Mouse (Mus musculus) bone marrow macrophage, adult 2 months (primary cell): ENCODE measurements at regions not wholly inside any gene's neighbourhood (a gene's known extent, or its start where the extent isn't known, plus 50 kb on each side); places are given as distances from the start of the nearest gene placed in this dataset.

Experiments
- H3K27ac ChIP-seq: 2 replicates; pipeline ENCODE4 v1.5.1; 2012; ENCODE audit warnings: low read depth, low read length; ENCODE audit not compliant: insufficient read depth
- H3K4me1 ChIP-seq: 2 replicates; pipeline ENCODE4 v1.6.1; 2012; ENCODE audit warnings: low read length; ENCODE audit not compliant: control insufficient read depth, insufficient read depth
- H3K4me3 ChIP-seq: 2 replicates; pipeline ENCODE4 v1.5.1; 2012; ENCODE audit warnings: mild to moderate bottlenecking, low read length, moderate library complexity; ENCODE audit not compliant: insufficient read depth
- CTCF ChIP-seq: IDR thresholded peaks from 2 replicates; pipeline ENCODE4 v1.5.1; 2012; ENCODE audit warnings: low read depth, mild to moderate bottlenecking, low read length, moderate library complexity
- POLR2A ChIP-seq: IDR thresholded peaks from 2 replicates; pipeline ENCODE4 v1.6.1; 2012; ENCODE audit warnings: mild to moderate bottlenecking, low read depth, low read length, borderline replicate concordance

GRCm38 (mm10) chr2:133305936-133306335, 246.0 kb upstream of the Bmp2 start:
- no peak overlapping the region for H3K4me3 ChIP-seq
- no peaks in the 10 kb centered on the region for H3K4me1 ChIP-seq
- TF ChIP-seq CTCF: no peak
- no peak for TF ChIP-seq POLR2A

GRCm38 (mm10) chr2:133311001-133311400, 241.0 kb upstream of the Bmp2 start:
- Histone ChIP-seq H3K4me3 (no peak overlapping the region), H3K27ac (no peak overlapping the region), H3K4me1 (no peaks in the 10 kb centered on the region)
- no peak for TF ChIP-seq POLR2A
- no peak for TF ChIP-seq CTCF

More at GRCm38 (mm10) chr2:133305936-133306335, 246.0 kb upstream of the Bmp2 start:
- no peak overlapping the region for H3K27ac ChIP-seq

GRCm38 (mm10) chr2:133326290-133327050, 225.5 kb upstream of the Bmp2 start:
- no peak for TF ChIP-seq CTCF
- TF ChIP-seq POLR2A: no peak
- H3K4me1 ChIP-seq: no peaks in the 10 kb centered on the region
- no peak overlapping the region for H3K4me3 ChIP-seq
- no peak overlapping the region for H3K27ac ChIP-seq

GRCm38 (mm10) chr2:133327653-133328052, 224.3 kb upstream of the Bmp2 start:
- H3K4me3 ChIP-seq: no peak overlapping the region
- no peak overlapping the region for H3K27ac ChIP-seq
- H3K4me1 ChIP-seq: no peaks in the 10 kb centered on the region
- TF ChIP-seq CTCF (no peak), POLR2A (no peak)

- Histone ChIP-seq H3K4me3 (no peak overlapping the region), H3K4me1 (no peaks in the 10 kb centered on the region), H3K27ac (no peak overlapping the region)
- TF ChIP-seq CTCF (no peak), POLR2A (no peak)
Observed at GRCm38 (mm10) chr2:133336177-133336901, 215.6 kb upstream of the Bmp2 start.

- Histone ChIP-seq H3K4me3 (no peak overlapping the region), H3K4me1 (no peaks in the 10 kb centered on the region), H3K27ac (no peak overlapping the region)
- no peak for TF ChIP-seq POLR2A
- TF ChIP-seq CTCF: no peak
Observed at GRCm38 (mm10) chr2:133338150-133338549, 213.8 kb upstream of the Bmp2 start.

GRCm38 (mm10) chr2:133341352-133341751, 210.6 kb upstream of the Bmp2 start:
- Histone ChIP-seq H3K4me3 (no peak overlapping the region), H3K4me1 (no peaks in the 10 kb centered on the region), H3K27ac (no peak overlapping the region)
- TF ChIP-seq POLR2A (no peak), CTCF (no peak)

GRCm38 (mm10) chr2:133345964-133346788, 205.8 kb upstream of the Bmp2 start:
- no peak overlapping the region for H3K27ac ChIP-seq
- no peaks in the 10 kb centered on the region for H3K4me1 ChIP-seq
- TF ChIP-seq CTCF: no peak
- no peak for TF ChIP-seq POLR2A
- H3K4me3 ChIP-seq: no peak overlapping the region

- H3K4me3 ChIP-seq: no peak overlapping the region
- no peaks in the 10 kb centered on the region for H3K4me1 ChIP-seq
- TF ChIP-seq POLR2A (no peak), CTCF (no peak)
- H3K27ac ChIP-seq: no peak overlapping the region
Observed at GRCm38 (mm10) chr2:133346789-133347424, 205.1 kb upstream of the Bmp2 start.

GRCm38 (mm10) chr2:133351306-133351705, 200.7 kb upstream of the Bmp2 start:
- TF ChIP-seq POLR2A (no peak), CTCF (no peak)

More at GRCm38 (mm10) chr2:133351306-133351705, 200.7 kb upstream of the Bmp2 start:
- no peaks in the 10 kb centered on the region for H3K4me1 ChIP-seq
- no peak overlapping the region for H3K4me3 ChIP-seq
- no peak overlapping the region for H3K27ac ChIP-seq
